Mouse (Mus musculus) cortical plate, adult 2 months (tissue): ENCODE data around the gene Prss50.

Experiments used
- CTCF ChIP-seq: fragments of 200-500 bp; IDR thresholded peaks from 2 replicates; pipeline ENCODE4 v1.5.1; 2011; ENCODE audit warnings: mild to moderate bottlenecking, control low read depth, low read length; ENCODE audit not compliant: insufficient read depth; ENCODE audit errors: extremely low read depth
- POLR2A ChIP-seq: fragments of 200-500 bp; IDR thresholded peaks from 2 replicates; pipeline ENCODE4 v1.6.1; 2011; ENCODE audit warnings: mild to moderate bottlenecking, low read length, control low read depth; ENCODE audit not compliant: insufficient read depth; ENCODE audit errors: extremely low read depth

DNA sequence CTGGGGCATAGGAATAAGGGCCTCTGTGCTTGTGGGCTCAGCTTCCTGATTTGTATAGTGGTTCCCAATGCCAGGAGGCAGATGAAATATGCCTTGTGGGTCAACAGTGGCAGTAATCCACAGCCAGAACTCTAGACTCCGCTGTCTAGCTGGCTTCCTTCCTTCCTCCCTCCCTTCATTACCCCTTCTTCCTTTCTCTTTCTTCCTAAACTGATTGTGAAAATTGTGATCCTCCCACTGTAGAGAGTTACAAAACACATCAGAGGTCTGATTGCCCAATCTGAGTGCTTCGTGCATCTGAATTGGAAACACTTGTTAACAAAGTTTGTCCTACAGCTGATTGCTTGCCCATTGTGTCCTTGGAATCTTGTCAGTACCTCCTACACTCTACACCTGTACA is 16.3 kb upstream of the Prss50 start:
- TF ChIP-seq CTCF, result no peak
- TF ChIP-seq POLR2A, result no peak
